Mouse (Mus musculus) erythroblast, adult 5-6 weeks (primary cell): ENCODE measurements around the gene Uck2. TPM values are rescaled to one million over a fixed set of nuclear protein-coding genes. Genes with fewer than 3 reads are reported as not detected.

Source experiments
- ATAC-seq: replicated peaks from 2 replicates; pipeline ENCODE4 v1.8.0; 2016; ENCODE audit warnings: moderate number of reproducible peaks, mild to moderate bottlenecking, moderate TSS enrichment, inconsistent platforms; ENCODE audit not compliant: poor library complexity, low FRiP score, severe bottlenecking
- total RNA-seq, 2 experiments: library from RNA; stranded (forward) in 1 of 2; stranded (reverse) in 1 of 2; fragments of 150-400 nt in 1 of 2; fragments of 200-764, 138-1000 nt in 1 of 2; gene quantifications; 2 replicates each; pipeline versions ENCODE4 v1.2.3 to v1.2.4; 2015 to 2017; ENCODE audit warnings: low replicate concordance in 2 of 2

Gene Uck2
- total RNA-seq, 2 experiments from 2014 or later = 26.7 to 79.4 TPM

DNA sequence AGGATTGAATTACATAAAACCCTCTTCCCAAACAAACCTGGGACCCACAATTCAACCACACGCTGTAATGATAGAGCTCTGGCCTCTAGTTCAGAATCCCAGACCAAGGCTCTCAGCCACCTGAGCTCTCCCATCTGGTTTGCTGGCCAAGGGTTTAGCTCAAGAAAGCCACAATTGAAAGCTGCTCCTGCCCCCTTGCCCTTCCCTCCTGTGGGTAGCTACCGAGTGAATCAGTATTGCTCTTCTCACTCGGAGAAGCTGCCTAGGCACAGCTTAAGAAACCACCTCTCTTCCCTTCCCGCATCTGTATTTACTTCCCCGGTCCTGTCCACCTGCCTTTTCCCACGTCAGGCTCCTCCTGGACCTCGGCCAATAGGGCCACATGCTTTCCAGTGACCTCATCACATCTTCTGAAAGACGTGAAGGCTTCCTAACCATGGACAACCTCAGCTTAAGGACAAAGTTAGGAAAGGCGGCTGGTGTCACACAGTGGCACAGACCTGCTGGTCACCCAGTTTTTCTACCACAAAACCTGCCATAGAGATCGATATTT, 22.6 kb downstream of the Uck2 start:
- ATAC-seq = no peak

DNA sequence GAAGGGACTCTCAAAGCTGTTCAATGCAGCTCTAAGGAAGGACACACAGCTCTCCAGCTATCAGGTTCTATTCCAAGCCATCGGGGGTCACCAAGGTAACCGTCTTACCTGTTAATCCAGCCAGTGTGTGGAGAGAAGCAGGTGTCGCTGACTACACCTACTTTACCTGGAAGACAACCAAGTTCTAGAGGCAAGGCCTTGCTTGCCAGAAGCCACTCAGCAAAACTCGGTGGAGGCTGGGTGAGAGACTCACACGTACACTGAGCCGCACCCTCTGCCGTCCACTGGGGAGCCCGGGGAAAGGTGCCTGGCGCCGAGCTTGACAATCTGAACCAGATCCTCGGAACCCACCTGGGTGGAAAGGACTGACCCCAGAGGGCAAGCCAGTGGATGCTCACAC, 23.4 kb downstream of the Uck2 start:
- no peak for ATAC-seq

DNA sequence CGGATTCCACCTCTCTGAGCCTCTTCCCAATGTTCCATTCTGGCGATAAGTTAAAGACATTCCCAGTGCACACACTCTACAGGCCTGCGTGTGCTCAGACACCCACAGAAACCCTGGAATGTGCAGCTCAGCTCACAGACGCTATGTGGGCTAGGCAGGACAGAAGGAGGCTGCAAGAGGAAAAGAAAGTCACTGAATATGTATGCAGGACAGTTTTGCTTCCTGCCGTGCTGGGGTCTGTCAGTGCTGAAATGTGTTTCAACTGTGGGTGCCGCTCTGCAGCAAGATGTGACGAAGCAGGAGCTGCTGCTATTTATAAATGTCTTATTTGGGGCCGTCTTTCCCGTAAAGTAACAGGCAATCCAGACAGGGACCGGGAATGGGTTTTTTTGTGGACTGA, 25.4 kb downstream of the Uck2 start:
- ATAC-seq = no peak

DNA sequence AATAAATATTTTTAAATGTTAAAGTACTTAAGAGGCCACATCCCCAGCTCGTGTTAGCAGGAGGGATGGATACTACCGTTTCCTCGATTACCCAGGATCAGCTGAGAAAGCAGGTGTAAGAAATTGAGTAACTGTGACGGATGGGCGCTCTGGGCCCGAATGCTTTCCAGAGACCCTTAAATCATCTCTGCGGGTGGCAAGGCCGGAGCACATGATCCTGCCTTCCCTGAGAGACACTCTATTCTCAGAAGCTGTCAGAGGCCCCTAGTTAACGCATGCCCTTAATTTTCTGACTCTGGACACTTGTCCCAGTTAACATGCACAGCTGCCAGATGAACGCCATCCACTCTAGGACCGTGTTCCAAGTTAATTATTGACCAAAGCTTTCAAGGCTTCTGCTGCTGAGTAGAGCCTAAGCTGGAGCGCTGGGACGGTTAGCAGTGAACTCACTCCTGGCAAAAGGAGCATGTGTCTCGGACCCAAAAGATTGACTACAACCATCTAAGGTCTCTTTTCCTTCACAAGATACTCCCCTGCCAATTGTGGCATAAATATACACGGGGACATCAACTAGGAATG, 28.3 kb downstream of the Uck2 start:
- no peak for ATAC-seq

DNA sequence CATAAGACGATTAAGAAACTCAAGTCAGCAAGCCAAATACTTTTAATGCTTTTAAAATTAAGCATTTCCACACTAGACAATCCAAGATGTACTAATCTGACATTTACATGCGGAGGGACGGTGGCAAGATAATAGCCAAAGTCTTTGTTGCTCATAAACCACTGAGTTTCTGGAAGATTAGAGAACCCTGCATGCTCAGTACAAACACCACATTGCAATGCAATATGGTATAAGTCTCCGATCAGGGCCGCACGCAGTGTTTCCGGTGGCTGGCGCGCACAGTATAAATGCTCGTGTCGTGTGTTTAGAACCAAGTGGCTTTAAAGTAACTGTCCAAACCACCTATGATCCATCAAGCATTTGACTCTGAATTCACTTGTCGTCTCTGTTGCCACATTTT, 31.5 kb downstream of the Uck2 start:
- no peak for ATAC-seq

DNA sequence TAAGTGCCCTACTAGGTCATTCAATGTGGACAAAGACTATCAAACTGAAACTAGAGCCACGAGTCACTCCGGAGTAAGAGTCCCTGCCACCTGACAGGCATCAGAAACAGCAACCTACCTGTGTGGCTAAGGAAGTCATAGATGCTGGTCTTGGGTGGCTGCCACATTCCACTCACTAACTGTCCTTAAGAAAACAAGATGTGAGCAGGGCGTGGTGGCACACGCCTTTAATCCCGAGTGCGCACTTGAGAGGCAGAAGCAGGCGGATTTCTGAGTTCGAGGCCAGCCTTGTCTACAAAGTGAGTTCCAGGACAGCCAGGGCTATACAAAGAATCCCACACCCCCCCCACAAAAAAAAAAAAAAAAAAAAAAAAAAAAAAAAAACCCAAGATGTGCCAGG, 35.2 kb downstream of the Uck2 start:
- ATAC-seq = no peak

DNA sequence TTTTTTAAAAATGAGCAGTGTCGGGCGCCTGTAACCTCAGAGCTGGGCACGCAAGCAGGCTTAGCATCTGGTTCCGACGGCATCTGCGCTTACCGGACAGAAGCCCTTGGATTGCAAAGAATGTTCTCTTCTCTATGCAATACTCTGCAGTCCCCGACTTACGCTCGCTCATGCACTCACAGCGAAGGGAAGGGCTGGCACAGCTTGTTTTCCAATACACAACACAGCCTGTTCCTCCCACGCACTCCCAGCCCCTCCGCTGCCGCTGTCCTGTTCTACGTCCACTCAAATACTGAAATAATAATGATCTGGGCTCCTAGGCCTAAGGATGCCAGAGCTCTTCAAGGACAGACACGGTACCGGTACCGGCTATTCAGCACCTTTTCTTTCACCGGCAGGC, 35.9 kb downstream of the Uck2 start:
- no peak for ATAC-seq

DNA sequence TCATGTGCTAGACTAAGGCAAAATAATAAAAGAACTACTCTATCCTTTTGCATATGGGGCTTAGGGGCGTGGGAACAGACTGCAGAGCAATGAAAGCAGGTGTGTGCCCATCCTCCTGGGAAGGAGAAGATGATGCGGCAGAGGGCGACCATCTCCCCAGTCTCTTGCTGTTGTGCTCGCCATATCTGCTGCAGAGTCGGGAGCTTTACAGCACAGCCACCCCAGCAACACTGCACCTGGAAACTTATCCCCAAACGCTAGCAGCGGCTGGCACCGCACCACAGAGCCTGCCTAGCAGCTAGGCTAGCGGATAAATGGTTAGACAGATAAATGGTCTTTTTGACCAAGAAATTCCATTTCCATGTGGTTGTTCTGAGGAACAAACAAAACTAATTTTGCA, 37.2 kb downstream of the Uck2 start:
- no peak for ATAC-seq

DNA sequence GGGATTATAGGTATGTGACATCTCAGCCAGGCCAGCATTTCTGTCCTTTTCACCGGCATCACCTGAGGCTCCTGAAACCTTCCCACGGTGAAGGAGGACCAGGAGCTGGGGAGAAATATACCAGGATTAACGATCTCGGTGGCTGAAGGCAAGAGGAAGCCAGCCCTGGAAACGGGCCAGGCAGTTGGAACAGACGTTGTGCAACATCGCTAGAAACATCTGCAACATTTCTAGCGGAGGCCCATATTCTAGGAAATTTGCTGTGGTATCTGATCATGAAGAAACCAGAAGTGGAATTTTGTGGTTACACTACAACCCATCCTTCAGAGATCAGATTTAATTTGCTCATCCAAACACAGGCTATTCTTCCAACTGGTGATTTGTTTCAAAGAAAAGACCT, 38.1 kb downstream of the Uck2 start:
- no peak for ATAC-seq

DNA sequence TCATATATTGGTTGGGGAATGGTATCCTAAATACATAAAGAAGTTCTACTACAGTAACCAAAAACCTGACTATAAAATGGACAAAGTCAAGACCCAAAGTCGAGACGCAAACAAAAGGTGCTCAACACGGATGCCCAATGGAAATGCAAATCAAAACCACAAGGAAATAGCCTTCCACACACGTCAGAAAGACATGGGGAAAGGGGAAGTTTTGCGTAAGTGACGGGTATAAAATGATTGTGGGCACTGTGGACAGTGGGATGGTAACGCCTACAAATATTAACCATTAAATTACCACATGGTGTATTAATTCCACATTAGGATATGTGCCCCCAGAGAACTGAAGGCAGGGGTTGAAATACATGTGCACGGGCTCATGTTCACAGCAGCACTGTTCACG, 38.8 kb downstream of the Uck2 start:
- ATAC-seq = no peak

DNA sequence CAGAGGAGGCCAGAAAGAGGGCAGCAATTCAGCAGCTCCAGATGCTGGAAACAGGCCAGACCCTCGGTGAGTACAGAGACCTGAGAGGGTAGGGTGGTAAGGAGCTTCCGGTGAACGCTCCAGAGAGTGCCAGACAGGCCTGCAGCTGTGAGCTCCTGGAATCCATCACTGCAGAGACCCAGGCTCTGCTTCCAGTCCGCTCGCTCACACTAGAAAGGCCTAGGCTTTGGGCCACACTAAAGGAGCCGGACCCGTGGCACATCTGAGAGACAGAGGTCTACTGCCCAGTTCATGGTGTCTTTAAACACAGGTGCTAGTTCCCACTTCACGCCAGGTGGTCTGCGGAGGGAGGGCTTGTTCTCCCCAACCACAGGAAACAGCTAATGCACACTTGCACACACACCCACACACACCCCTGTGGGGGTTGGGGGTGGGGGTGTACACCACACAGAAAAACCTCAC, 39.9 kb downstream of the Uck2 start:
- ATAC-seq = no peak

DNA sequence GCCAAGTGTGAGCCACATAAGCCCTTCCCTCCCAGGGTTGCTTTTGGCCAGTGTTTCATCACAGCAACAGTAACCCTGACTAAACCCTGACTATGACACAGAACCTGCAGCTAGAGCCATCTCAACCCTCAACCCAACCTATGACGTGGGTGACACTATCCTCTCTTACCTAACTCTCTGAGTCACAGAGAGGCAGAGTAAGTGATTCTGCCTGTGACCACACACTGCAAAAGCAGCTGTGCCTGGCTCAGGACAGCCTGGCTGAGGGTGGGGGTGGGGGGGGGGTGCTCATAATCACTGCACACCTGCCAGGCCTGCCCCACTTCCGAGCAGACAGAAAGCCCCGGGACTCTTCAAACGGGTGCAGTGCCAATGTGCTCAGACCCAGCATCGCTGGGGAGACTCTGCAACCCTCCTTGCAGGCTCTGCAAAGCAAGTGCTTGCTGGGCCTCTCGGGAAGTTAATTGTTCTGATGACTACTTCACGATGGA, 42.9 kb downstream of the Uck2 start:
- no peak for ATAC-seq

DNA sequence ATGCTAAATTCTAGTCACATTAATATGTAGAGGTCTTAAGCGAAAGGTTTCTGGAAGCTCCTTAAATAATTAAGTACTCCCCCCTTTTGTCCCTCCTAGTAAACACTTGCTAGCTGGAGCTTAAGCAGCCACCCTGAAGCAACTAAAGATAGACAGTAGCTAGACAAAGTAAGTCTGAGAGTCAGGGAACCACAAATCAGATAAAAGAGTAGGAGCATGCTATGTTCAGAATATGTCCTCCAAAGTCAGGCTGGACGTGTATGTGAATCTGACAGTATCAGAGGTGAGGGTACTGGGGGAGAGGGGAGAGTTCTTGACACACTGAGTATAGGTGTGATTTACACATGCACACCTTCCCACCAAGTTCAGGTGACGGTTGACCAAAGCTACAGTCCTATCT, 43.6 kb downstream of the Uck2 start:
- no peak for ATAC-seq

DNA sequence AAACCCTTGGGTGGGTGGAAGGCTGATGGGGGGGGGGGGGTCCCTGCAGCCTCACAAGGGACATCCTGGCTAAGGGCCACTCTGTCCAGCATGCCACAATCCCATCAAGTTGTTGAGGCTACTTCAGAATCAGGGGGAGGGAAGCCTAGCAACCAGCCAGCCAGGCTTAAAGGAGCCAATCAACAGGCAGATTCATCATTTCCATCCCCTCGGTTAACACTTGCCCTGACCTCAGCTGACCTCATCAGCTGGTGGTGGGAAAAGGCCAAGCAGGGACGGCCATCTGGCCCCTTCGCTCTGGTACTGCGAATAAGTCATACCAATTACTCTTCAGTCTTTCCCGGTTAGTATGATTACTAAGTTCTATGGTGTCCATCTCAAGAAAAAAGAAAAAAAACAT, 44.8 kb downstream of the Uck2 start:
- no peak for ATAC-seq

DNA sequence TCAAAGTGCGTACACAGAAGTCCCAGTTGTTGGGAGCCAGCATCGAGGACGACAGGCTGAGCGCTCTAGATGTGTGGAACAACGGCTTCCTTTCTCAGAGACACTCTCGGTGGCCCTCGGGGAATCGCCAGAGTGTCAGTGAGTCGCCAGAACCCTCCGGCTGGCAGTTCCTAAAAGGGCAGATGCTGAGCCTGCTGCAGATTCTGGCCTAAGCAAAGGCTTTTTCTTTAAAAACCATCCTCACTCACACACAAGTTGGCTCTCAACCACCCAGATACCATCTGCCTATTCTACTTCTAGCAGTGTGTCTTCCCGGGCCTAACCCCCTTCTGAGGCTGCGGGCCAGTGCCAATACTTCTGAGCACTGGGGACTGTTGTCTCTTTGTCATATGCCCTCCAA, 45.2 kb downstream of the Uck2 start:
- no peak for ATAC-seq

DNA sequence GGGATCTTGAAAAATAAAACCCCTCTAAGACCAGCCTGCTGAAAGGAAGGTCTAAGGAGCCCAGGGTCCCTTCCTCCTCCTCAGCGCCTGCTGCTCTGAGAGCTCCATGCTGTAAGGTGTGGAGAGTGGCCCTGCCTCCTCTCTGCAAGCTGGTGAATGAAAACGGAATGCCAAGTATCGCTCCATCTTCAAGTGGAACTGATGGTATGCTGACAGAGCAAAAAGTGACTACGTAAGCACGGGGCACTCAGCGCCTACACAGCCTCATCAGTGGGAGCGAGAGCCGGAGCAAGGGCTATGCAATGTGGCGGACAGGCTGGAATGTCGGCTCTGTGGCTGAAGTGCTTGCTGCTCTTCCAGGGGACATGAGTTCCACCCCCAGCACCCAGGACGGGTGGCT, 47.3 kb downstream of the Uck2 start:
- ATAC-seq = no peak

DNA sequence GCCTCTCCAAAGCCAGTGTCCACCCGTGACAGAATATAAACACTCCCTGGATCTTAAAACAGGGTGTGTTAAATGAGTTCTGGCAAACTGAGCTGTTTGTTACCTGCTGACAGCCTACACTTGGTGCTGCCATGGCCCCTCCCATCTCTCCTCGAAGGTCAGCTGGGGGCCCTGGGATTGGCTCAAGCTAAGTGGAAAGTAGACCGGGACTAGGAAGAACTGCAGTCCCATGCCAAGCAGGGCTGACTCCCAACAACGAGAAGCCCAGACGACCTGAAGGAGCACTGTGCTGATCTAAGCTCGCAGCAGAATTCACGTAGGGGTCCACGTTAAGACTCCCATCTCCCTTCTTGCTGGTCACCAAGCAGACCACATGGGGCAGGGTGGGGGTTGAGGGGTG, 48.3 kb downstream of the Uck2 start:
- no peak for ATAC-seq

DNA sequence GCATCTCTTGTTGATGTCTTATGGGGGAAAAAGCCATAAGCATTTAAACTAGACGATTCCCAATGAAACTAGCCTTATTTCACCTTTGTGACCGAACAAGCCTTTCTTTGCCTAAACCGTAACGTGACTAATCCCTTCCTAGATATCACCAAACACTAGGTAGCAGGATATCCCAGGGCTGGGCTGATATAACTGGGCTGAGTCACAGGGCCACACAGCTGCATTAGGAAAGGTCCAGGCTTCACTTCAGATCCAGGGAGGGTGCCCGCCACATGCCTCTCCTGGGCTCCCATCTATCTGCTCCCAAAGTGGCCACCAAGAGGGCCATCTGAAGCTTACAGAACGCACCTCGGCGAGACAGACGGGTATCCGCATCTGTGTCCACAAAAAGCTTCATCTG, 50.8 kb downstream of the Uck2 start:
- no peak for ATAC-seq

DNA sequence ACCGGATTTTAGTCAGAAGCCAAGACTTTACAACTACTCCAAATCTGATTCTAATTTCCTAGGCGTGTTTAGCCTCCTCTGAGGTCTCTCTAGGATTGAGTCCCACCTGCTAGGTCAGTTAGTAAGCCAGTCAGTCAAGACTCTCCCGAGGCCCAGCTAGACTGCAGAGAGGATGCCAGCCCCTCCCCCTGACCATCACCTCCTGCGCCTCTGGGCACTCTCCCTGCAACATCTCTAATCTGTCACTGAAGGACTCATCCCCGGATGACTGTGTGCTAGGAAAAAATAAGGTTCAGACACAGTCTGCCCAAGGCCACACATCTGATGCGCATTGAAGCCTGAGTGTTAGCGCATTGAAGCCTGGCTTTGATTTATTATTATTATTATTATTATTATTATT, 52.2 kb downstream of the Uck2 start:
- no peak for ATAC-seq

DNA sequence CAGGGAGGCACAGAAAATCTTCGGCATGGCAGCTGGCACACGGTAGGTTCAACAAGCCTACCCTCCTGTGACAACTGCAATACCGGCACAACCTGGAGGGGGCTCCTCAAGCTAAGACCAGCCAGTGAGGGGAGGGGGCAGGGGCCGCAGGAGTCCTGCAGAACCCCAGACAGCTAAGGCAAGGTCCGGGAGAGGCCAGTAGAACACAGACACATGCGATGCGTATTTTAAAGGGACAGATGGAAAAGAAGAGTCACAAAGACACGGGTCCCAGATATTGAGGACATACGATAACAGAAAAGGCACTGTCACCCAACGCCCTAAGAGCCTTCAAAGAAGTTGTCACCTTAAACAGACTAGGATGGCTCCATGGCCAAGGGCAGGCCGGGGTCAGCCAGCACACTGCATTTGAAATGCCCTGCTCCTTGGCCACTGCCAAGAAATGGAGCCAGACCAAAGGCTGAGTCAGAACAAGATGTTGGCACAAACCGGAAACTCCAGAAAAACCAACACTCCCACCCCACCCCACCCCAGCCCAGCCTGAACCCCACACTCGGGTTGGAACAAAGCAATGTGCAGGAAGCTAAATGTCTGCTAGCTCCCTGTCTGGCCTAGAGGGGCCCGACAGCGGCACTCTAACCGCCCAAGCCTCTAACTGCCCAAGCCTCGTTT, 53.4 kb downstream of the Uck2 start:
- ATAC-seq = no peak

DNA sequence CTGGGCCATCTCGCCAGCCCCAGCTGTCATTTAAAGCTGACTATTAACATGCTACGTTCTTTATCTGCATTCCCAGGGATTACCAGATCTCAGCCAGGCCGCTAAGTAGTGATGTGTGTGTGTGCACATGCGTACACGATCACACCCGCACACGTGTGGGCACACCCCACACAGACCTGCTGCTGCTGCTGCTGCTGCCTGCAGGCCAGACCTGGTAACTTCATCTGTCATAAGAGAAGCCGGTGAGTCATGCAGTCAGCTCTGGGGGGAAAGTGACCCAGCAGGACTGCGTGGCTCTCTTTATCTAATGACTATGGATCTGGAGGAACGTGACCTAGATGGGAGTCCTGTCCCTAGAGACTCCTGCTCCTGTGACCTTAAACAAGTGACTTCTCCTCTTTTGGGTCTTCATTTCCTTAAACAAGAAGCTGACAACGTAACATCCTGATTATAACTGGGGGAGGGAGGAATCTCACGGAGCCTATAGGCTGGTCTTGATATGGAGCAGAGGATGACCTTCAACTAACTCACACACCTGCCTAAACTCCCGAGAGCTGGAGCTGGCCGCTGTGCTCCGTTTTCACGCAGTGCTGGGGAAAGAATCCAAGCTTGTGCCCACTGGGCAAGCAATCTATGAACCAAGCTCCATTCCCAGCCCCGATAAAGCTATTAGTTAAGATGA, 54.0 kb downstream of the Uck2 start:
- ATAC-seq = no peak
